Mouse (Mus musculus): Measurements from ENCODE around the gene Trex1.

Gene Trex1

GRCm38 (mm10) chr9:109059136-109059903 lies at the start of gene Trex1:
TSS of gene Trex1 (minus strand) at chr9:109059734.
- in situ Hi-C loops (cut with MboI; ENCODE audit: low pct_unique_long_range_greater_than_20kb in 1 of 2, low sequenced_read_pairs in 2 of 2, unreplicated experiment in 1 of 2), result loop anchor here in 1 of 2 experiments (10.0 kb wide), 1 partner anchor 55 kb away; no protein-coding TSS in a partner anchor

- in situ Hi-C loops (cut with MboI; ENCODE audit: low pct_unique_long_range_greater_than_20kb in 1 of 2, low sequenced_read_pairs in 2 of 2, unreplicated experiment in 1 of 2), result no loop called here
Measured at GRCm38 (mm10) chr9:109107341-109107740, 47.8 kb upstream of the Trex1 start.

- in situ Hi-C loops (cut with MboI; ENCODE audit: low pct_unique_long_range_greater_than_20kb in 1 of 2, low sequenced_read_pairs in 2 of 2, unreplicated experiment in 1 of 2), result no loop called here
Measured at GRCm38 (mm10) chr9:109105648-109106047, 46.1 kb upstream of the Trex1 start.

GRCm38 (mm10) chr9:109105011-109105410 lies 45.5 kb upstream of the Trex1 start:
- in situ Hi-C loops (cut with MboI; ENCODE audit: low pct_unique_long_range_greater_than_20kb in 1 of 2, low sequenced_read_pairs in 2 of 2, unreplicated experiment in 1 of 2), result no loop called here

- in situ Hi-C loops (cut with MboI; ENCODE audit: low pct_unique_long_range_greater_than_20kb in 1 of 2, low sequenced_read_pairs in 2 of 2, unreplicated experiment in 1 of 2), result no loop called here
Measured at GRCm38 (mm10) chr9:109104083-109104482, 44.5 kb upstream of the Trex1 start.

- in situ Hi-C loops (cut with MboI; ENCODE audit: low pct_unique_long_range_greater_than_20kb in 1 of 2, low sequenced_read_pairs in 2 of 2, unreplicated experiment in 1 of 2), result no loop called here
Measured at GRCm38 (mm10) chr9:109103250-109103649, 43.7 kb upstream of the Trex1 start.

- in situ Hi-C loops (cut with MboI; ENCODE audit: low pct_unique_long_range_greater_than_20kb in 1 of 2, low sequenced_read_pairs in 2 of 2, unreplicated experiment in 1 of 2), result no loop called here
Measured at GRCm38 (mm10) chr9:109102541-109102940, 43.0 kb upstream of the Trex1 start.

- in situ Hi-C loops (cut with MboI; ENCODE audit: low pct_unique_long_range_greater_than_20kb in 1 of 2, low sequenced_read_pairs in 2 of 2, unreplicated experiment in 1 of 2), result no loop called here
Measured at GRCm38 (mm10) chr9:109101933-109102445, 42.5 kb upstream of the Trex1 start.

GRCm38 (mm10) chr9:109100307-109100928 lies 40.9 kb upstream of the Trex1 start:
- in situ Hi-C loops (cut with MboI; ENCODE audit: low pct_unique_long_range_greater_than_20kb in 1 of 2, low sequenced_read_pairs in 2 of 2, unreplicated experiment in 1 of 2), result no loop called here

- in situ Hi-C loops (cut with MboI; ENCODE audit: low pct_unique_long_range_greater_than_20kb in 1 of 2, low sequenced_read_pairs in 2 of 2, unreplicated experiment in 1 of 2), result no loop called here
Measured at GRCm38 (mm10) chr9:109098969-109099368, 39.4 kb upstream of the Trex1 start.

GRCm38 (mm10) chr9:109098366-109098765 lies 38.8 kb upstream of the Trex1 start:
- in situ Hi-C loops (cut with MboI; ENCODE audit: low pct_unique_long_range_greater_than_20kb in 1 of 2, low sequenced_read_pairs in 2 of 2, unreplicated experiment in 1 of 2), result no loop called here

- in situ Hi-C loops (cut with MboI; ENCODE audit: low pct_unique_long_range_greater_than_20kb in 1 of 2, low sequenced_read_pairs in 2 of 2, unreplicated experiment in 1 of 2), result no loop called here
Measured at GRCm38 (mm10) chr9:109097831-109098230, 38.3 kb upstream of the Trex1 start.

GRCm38 (mm10) chr9:109097291-109097690 lies 37.8 kb upstream of the Trex1 start:
- in situ Hi-C loops (cut with MboI; ENCODE audit: low pct_unique_long_range_greater_than_20kb in 1 of 2, low sequenced_read_pairs in 2 of 2, unreplicated experiment in 1 of 2), result no loop called here

- in situ Hi-C loops (cut with MboI; ENCODE audit: low pct_unique_long_range_greater_than_20kb in 1 of 2, low sequenced_read_pairs in 2 of 2, unreplicated experiment in 1 of 2), result no loop called here
Measured at GRCm38 (mm10) chr9:109096856-109097255, 37.3 kb upstream of the Trex1 start.

GRCm38 (mm10) chr9:109096251-109096661 lies 36.7 kb upstream of the Trex1 start:
- in situ Hi-C loops (cut with MboI; ENCODE audit: low pct_unique_long_range_greater_than_20kb in 1 of 2, low sequenced_read_pairs in 2 of 2, unreplicated experiment in 1 of 2), result no loop called here

GRCm38 (mm10) chr9:109095137-109095982 lies 35.8 kb upstream of the Trex1 start, which contains the start of gene Plxnb1:
TSS of gene Plxnb1 (plus strand) at chr9:109095389.
- in situ Hi-C loops (cut with MboI; ENCODE audit: low pct_unique_long_range_greater_than_20kb in 1 of 2, low sequenced_read_pairs in 2 of 2, unreplicated experiment in 1 of 2), result no loop called here

- in situ Hi-C loops (cut with MboI; ENCODE audit: low pct_unique_long_range_greater_than_20kb in 1 of 2, low sequenced_read_pairs in 2 of 2, unreplicated experiment in 1 of 2), result no loop called here
Measured at GRCm38 (mm10) chr9:109094553-109095136, 35.1 kb upstream of the Trex1 start.

GRCm38 (mm10) chr9:109093786-109094552 lies 34.4 kb upstream of the Trex1 start:
- in situ Hi-C loops (cut with MboI; ENCODE audit: low pct_unique_long_range_greater_than_20kb in 1 of 2, low sequenced_read_pairs in 2 of 2, unreplicated experiment in 1 of 2), result no loop called here

Data from mouse embryonic stem cell (cell line).